ENCODE assay signal across 10 mouse cellular contexts in the genomic region with DNA sequence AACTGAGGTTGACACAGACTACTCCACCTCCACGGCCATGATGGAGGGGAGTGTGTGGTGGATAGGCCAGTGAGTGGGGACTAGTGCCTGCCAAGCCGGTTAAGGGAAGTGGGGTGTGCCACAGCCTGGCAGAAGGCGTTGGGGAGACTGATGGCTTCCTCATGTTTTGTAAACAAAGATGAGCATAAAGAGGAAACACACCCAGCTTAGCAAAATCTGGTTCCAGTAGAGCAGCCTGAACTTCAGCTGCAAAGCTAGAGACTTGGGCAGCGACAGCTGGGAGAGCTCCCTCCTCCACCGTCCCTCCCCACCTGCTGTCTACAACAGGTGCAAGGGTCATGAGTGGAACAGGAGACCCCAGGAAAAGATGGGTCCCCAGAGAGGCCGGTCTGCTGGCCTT. TPM values are rescaled to one million over a fixed set of nuclear protein-coding genes. Genes with fewer than 3 reads are reported as not detected.
DNase-seq lines count a peak whose midpoint lies in the region; ATAC-seq lines count a peak whose summit lies in the region.
"Had no signal": no experiment of that assay in that cellular context is flagged by ENCODE, and none has a peak within 500 bp of the region (broad histone marks: within the 10 kb centered on the region; RNA-seq: fewer than 3 reads in every experiment).

No protein-coding gene starts in this region.

- H3K4me1 ChIP-seq in heart, embryonic 12.5 days (replicated peaks), result peaks cover 76% of the 10 kb centered on the region
- H3K4me1 ChIP-seq in embryonic facial prominence, embryonic 11.5 days (ENCODE audit: control insufficient read depth, insufficient read depth, low read length), result peaks cover 22% of the 10 kb centered on the region
- peaks cover 58% of the 10 kb centered on the region for H3K4me1 ChIP-seq in intestine, embryonic 16.5 days (ENCODE audit: control insufficient read depth, insufficient read depth, low read length)

- no peak overlapping the region for H3K4me3 ChIP-seq in heart, embryonic 12.5 days
- H3K4me3 ChIP-seq in embryonic facial prominence, embryonic 11.5 days (ENCODE audit: low read depth, low read length), result no peak overlapping the region
- H3K4me3 ChIP-seq in intestine, embryonic 16.5 days (ENCODE audit: low read length), result no peak overlapping the region
- H3K4me3 ChIP-seq: liver, embryonic 13.5 days had no signal

- no peak overlapping the region for H3K4me2 ChIP-seq in heart, embryonic 12.5 days
- H3K4me2 ChIP-seq in embryonic facial prominence, embryonic 11.5 days (ENCODE audit: low read depth, low read length), result no peak overlapping the region
- no peak overlapping the region for H3K4me2 ChIP-seq in intestine, embryonic 16.5 days (ENCODE audit: low read depth, low read length)
- H3K4me2 ChIP-seq: liver, embryonic 13.5 days had no signal

- DNase-seq in heart, postnatal 4 days, result no peak
- DNase-seq in embryonic facial prominence, embryonic 11.5 days (ENCODE audit: low spot score), result no peak
- peak; percentile 76 for DNase-seq in lung, postnatal 36 days
- no peak for DNase-seq in left cerebral cortex, adult 8-10 months (ENCODE audit: low spot score in 2 of 2)
- DNase-seq in spleen, adult 12 weeks (ENCODE audit: low spot score), result no peak
- DNase-seq in adrenal gland, postnatal 25 days, result no peak
- DNase-seq: cerebellum, postnatal 10 days; liver, embryonic 13.5 days had no signal

- no peak for ATAC-seq in heart, embryonic 12.5 days (ENCODE audit: insufficient number of reproducible peaks, low FRiP score)
- ATAC-seq in embryonic facial prominence, embryonic 11.5 days (replicated peaks; ENCODE audit: insufficient number of reproducible peaks, low FRiP score, low TSS enrichment, low read depth), result no peak
- no peak for ATAC-seq in intestine, embryonic 16.5 days

- peak overlapping the region; percentile 91 for H3K27ac ChIP-seq in heart, embryonic 12.5 days (ENCODE audit: poor library complexity, severe bottlenecking)
- peak overlapping the region; percentile 80 for H3K27ac ChIP-seq in embryonic facial prominence, embryonic 11.5 days (replicated peaks; ENCODE audit: low read depth, low read length)
- H3K27ac ChIP-seq in intestine, embryonic 16.5 days (ENCODE audit: low read length), result peak overlapping the region; percentile 71

- H3K36me3 ChIP-seq in heart, embryonic 12.5 days, result peaks cover 17% of the 10 kb centered on the region
- no peaks in the 10 kb centered on the region for H3K36me3 ChIP-seq in embryonic facial prominence, embryonic 11.5 days (replicated peaks; ENCODE audit: control insufficient read depth, insufficient read depth, low read depth, low read length)
- peaks cover 5% of the 10 kb centered on the region; the same call in 1 of the 2 replicates for H3K36me3 ChIP-seq in intestine, embryonic 16.5 days (ENCODE audit: control insufficient read depth, insufficient read depth, low read length)
- H3K36me3 ChIP-seq: liver, embryonic 13.5 days had no signal

- WGBS in heart, embryonic 12.5 days, result 81% methylated on average over 6 of the region's 6 CpGs
- whole genome bisulfite sequencing in embryonic facial prominence, embryonic 11.5 days, result 45% methylated on average over 6 of the region's 6 CpGs
- WGBS in intestine, embryonic 16.5 days, result 46% methylated on average over 6 of the region's 6 CpGs

- H3K9ac ChIP-seq in heart, embryonic 12.5 days, result no peak overlapping the region; the same call in 1 of the 2 replicates
- no peak overlapping the region for H3K9ac ChIP-seq in embryonic facial prominence, embryonic 11.5 days (replicated peaks; ENCODE audit: low read length)
- peak overlapping the region; percentile 34; the same call in 1 of the 2 replicates for H3K9ac ChIP-seq in intestine, embryonic 16.5 days (ENCODE audit: low read depth, low read length)
- H3K9ac ChIP-seq: liver, embryonic 13.5 days had no signal

- H3K9me3 ChIP-seq in heart, embryonic 12.5 days (replicated peaks), result no peaks in the 10 kb centered on the region
- H3K9me3 ChIP-seq in embryonic facial prominence, embryonic 11.5 days (replicated peaks; ENCODE audit: control insufficient read depth, low read length), result no peaks in the 10 kb centered on the region
- no peaks in the 10 kb centered on the region for H3K9me3 ChIP-seq in intestine, embryonic 16.5 days (ENCODE audit: control insufficient read depth, low read length)
- H3K9me3 ChIP-seq: liver, embryonic 13.5 days had no signal

- H3K27me3 ChIP-seq in heart, embryonic 12.5 days (replicated peaks), result no peaks in the 10 kb centered on the region
- H3K27me3 ChIP-seq in embryonic facial prominence, embryonic 11.5 days (ENCODE audit: control insufficient read depth, insufficient read depth, low read length), result no peaks in the 10 kb centered on the region
- H3K27me3 ChIP-seq in intestine, embryonic 16.5 days (replicated peaks; ENCODE audit: control insufficient read depth, insufficient read depth, low read length), result no peaks in the 10 kb centered on the region
- H3K27me3 ChIP-seq: liver, embryonic 13.5 days had no signal

RNA-seq across cellular contexts. Expression of a gene that starts 15.5 kb away (rescaled TPM):
- polyA plus RNA-seq in heart, embryonic 12.5 days (2016; fragmentation: Nextera tagmentation; extraction: Ambion mirVana), result 2.0 and 2.7 TPM in 2 replicates
- total RNA-seq in heart, postnatal 4 days (2021), result 1 to 10 TPM; 4.2 to 7.6 TPM
- polyA plus RNA-seq in embryonic facial prominence, embryonic 11.5 days (2014; fragmentation: Nextera tagmentation; extraction: Ambion mirVana), result 5.0 and 5.1 TPM in 2 replicates
- polyA plus RNA-seq in intestine, embryonic 16.5 days (2015; fragmentation: Nextera tagmentation; extraction: Ambion mirVana), result 2.3 and 2.4 TPM in 2 replicates
- total RNA-seq in left cerebral cortex, adult 8-10 months (2022), result 1 to 10 TPM; 3.4 to 5.2 (median 4.7) TPM
- 13.6 and 24.0 TPM in 2 replicates for total RNA-seq in adrenal gland, postnatal 25 days (2021)

RNA-seq across cellular contexts. Expression of a gene that starts 54.5 kb away (rescaled TPM):
- polyA plus RNA-seq in heart, embryonic 12.5 days (2016; fragmentation: Nextera tagmentation; extraction: Ambion mirVana), result 191 and 198 TPM in 2 replicates
- 100 to 1,000 TPM; 104 to 111 TPM for total RNA-seq in heart, postnatal 4 days (2021)
- 244 and 259 TPM in 2 replicates for polyA plus RNA-seq in embryonic facial prominence, embryonic 11.5 days (2014; fragmentation: Nextera tagmentation; extraction: Ambion mirVana)
- polyA plus RNA-seq in intestine, embryonic 16.5 days (2015; fragmentation: Nextera tagmentation; extraction: Ambion mirVana), result 191 and 204 TPM in 2 replicates
- 100 to 1,000 TPM; 167 to 180 (median 175) TPM for total RNA-seq in left cerebral cortex, adult 8-10 months (2022)
- 206 and 213 TPM in 2 replicates for total RNA-seq in adrenal gland, postnatal 25 days (2021)
